Mouse (Mus musculus) heart, adult 2 months (tissue): ENCODE data around the gene Bmp6. TPM values are rescaled to one million over a fixed set of nuclear protein-coding genes. Genes with fewer than 3 reads are reported as not detected.

Experiments used
- DNase-seq, 2 experiments: peaks; one replicate each; pipeline ENCODE4 v3.0.0; 2021
- H3K27ac ChIP-seq: fragments of 200-600 bp; 2 replicates; pipeline ENCODE4 v1.8.1; 2022
- H3K27me3 ChIP-seq: fragments of 200-500 bp; 2 replicates; pipeline ENCODE4 v1.6.1; 2012; ENCODE audit warnings: mild to moderate bottlenecking, low read length, inconsistent platforms, mixed read lengths; ENCODE audit not compliant: control insufficient read depth, insufficient read depth
- H3K36me3 ChIP-seq: fragments of 200-500 bp; 2 replicates; pipeline ENCODE4 v1.6.1; 2012; ENCODE audit warnings: low read length, inconsistent platforms; ENCODE audit not compliant: control insufficient read depth, insufficient read depth
- H3K4me1 ChIP-seq: fragments of 200-500 bp; 2 replicates; pipeline ENCODE4 v1.6.1; 2011; ENCODE audit warnings: low read length; ENCODE audit not compliant: control insufficient read depth, insufficient read depth
- H3K4me3 ChIP-seq: fragments of 200-600 bp; 2 replicates; pipeline ENCODE4 v1.8.1; 2022
- H3K79me2 ChIP-seq: fragments of 200-500 bp; replicated peaks from 2 replicates; pipeline ENCODE4 v1.6.1; 2012; ENCODE audit warnings: mild to moderate bottlenecking, inconsistent platforms, low read length, moderate library complexity, mixed read lengths; ENCODE audit not compliant: control insufficient read depth, insufficient read depth
- H3K9ac ChIP-seq: fragments of 200-500 bp; 2 replicates; pipeline ENCODE4 v1.6.1; 2012; ENCODE audit warnings: low read depth, mild to moderate bottlenecking, control low read depth, inconsistent platforms, low read length, mixed read lengths
- CTCF ChIP-seq: fragments of 200-600 bp; IDR thresholded peaks from 2 replicates; pipeline ENCODE4 v1.8.1; 2022; ENCODE audit warnings: antibody characterized with exemption, mild to moderate bottlenecking, moderate library complexity
- EP300 ChIP-seq: fragments of 200-500 bp; IDR thresholded peaks from 2 replicates; pipeline ENCODE4 v1.6.1; 2011; ENCODE audit warnings: low read depth, low read length, control low read depth; ENCODE audit not compliant: insufficient read depth
- POLR2A ChIP-seq: fragments of 200-500 bp; IDR thresholded peaks from 2 replicates; pipeline ENCODE4 v1.6.1; 2011; ENCODE audit warnings: mild to moderate bottlenecking, low read depth, low read length, control low read depth; ENCODE audit not compliant: insufficient read depth
- WGBS: fragments of 180-500 bp; shearing (Covaris S2); methylation state at CpG from one replicate; pipeline ENCODE4 v1.1.7; 2018; 5-methylcytosine and 5-hydroxymethylcytosine counted together
- intact Hi-C: fragments of 180-260 bp; cut with DNase I; formaldehyde crosslinking; loops from one replicate; pipeline ENCODE4 v1.15.1; 2025
- long read RNA-seq: library from polyadenylated mRNA; stranded (forward); transcript quantifications from one replicate; pipeline ENCODE4 v2.0.0, GENCODE M21; 2021
- polyA plus RNA-seq: library from polyadenylated mRNA; depleted of rRNA; stranded (reverse); fragments of >200 nt; gene quantifications from 2 replicates; pipeline ENCODE4 v1.2.3, GENCODE M21; 2012; rRNA removed
- total RNA-seq, 2 experiments: library from RNA; stranded (reverse); gene quantifications; 2 replicates each; pipeline ENCODE4 v1.2.3; 2021

Gene Bmp6
- total RNA-seq: 10 to 100 TPM; 23.0 to 28.8 TPM
- 19.3 and 30.3 TPM in 2 replicates for polyA plus RNA-seq
- long read RNA-seq, transcript Bmp6-201 (7 exons, 3,593 nt): major isoform, 25 of 27 reads
- long read RNA-seq, partial matches to known transcripts: 1 of 27 reads
- long read RNA-seq, other reads (novel, unspliced or antisense): 1 of 27 reads

- Histone ChIP-seq H3K4me1 (peaks cover 4% of the 10 kb centered on the region), H3K4me3 (peak within 1 kb of the TSS; percentile 77), H3K27me3 (peaks cover 6% of the 10 kb centered on the region), H3K36me3 (no peaks in the 10 kb centered on the region), H3K27ac (peak within 1 kb of the TSS; percentile 74), H3K79me2 (no peaks in the 10 kb centered on the region; the same call in 1 of the 2 replicates), H3K9ac (peak within 1 kb of the TSS; percentile 76)
- peak; percentile 88 to 89 for DNase-seq
- 6% methylated on average over 54 of the region's 54 CpGs for whole genome bisulfite sequencing
- TF ChIP-seq EP300 (0 out of 2 replicates have a peak, but pooled peaks have one; percentile 18), POLR2A (peak; percentile 93), CTCF (no peak)
- intact Hi-C loops: loop anchor here (5.0 kb wide), 2 partner anchors 182 to 252 kb away; partner anchors contain the start of gene Txndc5
Measured at GRCm38 (mm10) chr13:38344713-38345430, at the start of gene Bmp6. Gene Bmp6, plus strand, starts transcription at chr13:38345107.

DNA sequence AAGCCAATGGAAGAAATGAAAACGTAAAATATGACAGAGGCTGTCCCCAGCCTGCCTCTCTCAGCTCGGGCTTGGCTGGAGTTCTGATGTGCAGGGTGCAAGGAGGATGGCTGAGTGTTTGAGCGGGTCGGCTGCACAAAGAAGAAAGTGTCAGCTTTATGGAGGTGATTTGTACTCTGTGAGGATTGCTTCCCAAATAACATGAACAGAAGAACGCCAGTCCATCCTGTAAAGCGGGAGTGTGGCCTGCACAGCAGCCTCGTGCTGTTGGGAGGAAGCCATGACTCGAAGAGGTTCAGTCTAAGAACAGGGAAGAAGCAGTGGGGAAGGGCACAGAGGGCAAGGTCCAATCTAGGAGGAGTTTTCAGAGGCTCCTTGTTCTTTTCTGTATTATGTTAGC lies 48.7 kb upstream of the Bmp6 start:
- TF ChIP-seq EP300: no peak
- TF ChIP-seq POLR2A: no peak
- TF ChIP-seq CTCF: no peak
- no peak overlapping the region for H3K27ac ChIP-seq
- no peaks in the 10 kb centered on the region for H3K79me2 ChIP-seq
- no peaks in the 10 kb centered on the region for H3K27me3 ChIP-seq
- no peak for DNase-seq
- WGBS: 64% methylated on average over 8 of the region's 8 CpGs
- H3K36me3 ChIP-seq: no peaks in the 10 kb centered on the region
- no peak overlapping the region for H3K4me3 ChIP-seq
- H3K9ac ChIP-seq: no peak overlapping the region
- intact Hi-C loops: no loop called here
- peaks cover 6% of the 10 kb centered on the region for H3K4me1 ChIP-seq

- Histone ChIP-seq H3K27ac (no peak overlapping the region), H3K27me3 (no peaks in the 10 kb centered on the region), H3K4me3 (no peak overlapping the region), H3K4me1 (peaks cover 6% of the 10 kb centered on the region), H3K36me3 (no peaks in the 10 kb centered on the region), H3K79me2 (no peaks in the 10 kb centered on the region), H3K9ac (no peak overlapping the region)
- DNase-seq: no peak
- TF ChIP-seq EP300: no peak
- TF ChIP-seq CTCF: no peak
- TF ChIP-seq POLR2A: no peak
- intact Hi-C loops: no loop called here
- WGBS: 28% methylated on average over 8 of the region's 8 CpGs
Measured at GRCm38 (mm10) chr13:38296601-38297000, 48.3 kb upstream of the Bmp6 start.

DNA sequence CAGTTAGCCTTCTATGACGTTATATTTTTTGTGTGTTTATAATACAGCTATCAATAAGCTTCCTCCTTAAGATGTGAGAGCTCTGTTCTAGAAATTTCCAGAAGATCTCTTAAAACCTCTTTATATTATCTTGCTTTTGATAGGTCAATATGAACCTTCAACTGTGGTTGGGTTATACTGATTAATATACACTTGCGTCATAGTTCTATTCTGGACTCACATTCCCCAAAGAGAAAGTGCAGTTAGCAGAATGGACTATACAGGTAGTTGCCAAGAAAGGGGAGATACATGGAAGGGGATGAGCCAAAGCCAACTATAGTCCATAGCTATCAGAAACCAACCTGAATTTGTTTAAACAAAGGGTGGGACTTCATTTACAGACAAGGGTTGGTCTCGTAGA lies 33.8 kb upstream of the Bmp6 start:
- intact Hi-C loops: no loop called here
- Histone ChIP-seq H3K4me3 (no peak overlapping the region), H3K4me1 (no peaks in the 10 kb centered on the region), H3K36me3 (no peaks in the 10 kb centered on the region), H3K27ac (no peak overlapping the region), H3K9ac (no peak overlapping the region), H3K27me3 (no peaks in the 10 kb centered on the region), H3K79me2 (no peaks in the 10 kb centered on the region)
- TF ChIP-seq CTCF: no peak
- no peak for TF ChIP-seq EP300
- no peak for TF ChIP-seq POLR2A
- 85% methylated on average over 3 of the region's 3 CpGs for WGBS
- DNase-seq: no peak

- intact Hi-C loops: no loop called here
- no peak for TF ChIP-seq EP300
- TF ChIP-seq POLR2A: no peak
- no peak for TF ChIP-seq CTCF
- Histone ChIP-seq H3K79me2 (no peaks in the 10 kb centered on the region), H3K27me3 (no peaks in the 10 kb centered on the region), H3K27ac (no peak overlapping the region), H3K4me1 (no peaks in the 10 kb centered on the region), H3K4me3 (no peak overlapping the region), H3K36me3 (no peaks in the 10 kb centered on the region), H3K9ac (no peak overlapping the region)
- DNase-seq: no peak
- WGBS: 83% methylated on average over 12 of the region's 12 CpGs
Measured at GRCm38 (mm10) chr13:38312357-38313040, 32.4 kb upstream of the Bmp6 start.

GRCm38 (mm10) chr13:38314590-38314989 lies 30.3 kb upstream of the Bmp6 start:
- Histone ChIP-seq H3K4me3 (no peak overlapping the region), H3K9ac (no peak overlapping the region), H3K36me3 (no peaks in the 10 kb centered on the region), H3K4me1 (no peaks in the 10 kb centered on the region), H3K79me2 (no peaks in the 10 kb centered on the region), H3K27me3 (no peaks in the 10 kb centered on the region), H3K27ac (no peak overlapping the region)
- 69% methylated on average over 7 of the region's 7 CpGs for WGBS
- intact Hi-C loops: no loop called here
- TF ChIP-seq EP300 (no peak), POLR2A (no peak), CTCF (no peak)
- no peak for DNase-seq
